Mouse (Mus musculus) heart, adult 2 months (tissue): Measurements from ENCODE around the gene Col1a1. TPM values are rescaled to one million over a fixed set of nuclear protein-coding genes. Genes with fewer than 3 reads are reported as not detected.

Experiments
- DNase-seq, 2 experiments: peaks; one replicate each; pipeline ENCODE4 v3.0.0; 2021
- H3K27ac ChIP-seq: fragments of 200-600 bp; 2 replicates; pipeline ENCODE4 v1.8.1; 2022
- H3K27me3 ChIP-seq: fragments of 200-500 bp; 2 replicates; pipeline ENCODE4 v1.6.1; 2012; ENCODE audit warnings: mild to moderate bottlenecking, low read length, inconsistent platforms, mixed read lengths; ENCODE audit not compliant: control insufficient read depth, insufficient read depth
- H3K36me3 ChIP-seq: fragments of 200-500 bp; 2 replicates; pipeline ENCODE4 v1.6.1; 2012; ENCODE audit warnings: low read length, inconsistent platforms; ENCODE audit not compliant: control insufficient read depth, insufficient read depth
- H3K4me1 ChIP-seq: fragments of 200-500 bp; 2 replicates; pipeline ENCODE4 v1.6.1; 2011; ENCODE audit warnings: low read length; ENCODE audit not compliant: control insufficient read depth, insufficient read depth
- H3K4me3 ChIP-seq: fragments of 200-600 bp; 2 replicates; pipeline ENCODE4 v1.8.1; 2022
- H3K79me2 ChIP-seq: fragments of 200-500 bp; replicated peaks from 2 replicates; pipeline ENCODE4 v1.6.1; 2012; ENCODE audit warnings: mild to moderate bottlenecking, inconsistent platforms, low read length, moderate library complexity, mixed read lengths; ENCODE audit not compliant: control insufficient read depth, insufficient read depth
- H3K9ac ChIP-seq: fragments of 200-500 bp; 2 replicates; pipeline ENCODE4 v1.6.1; 2012; ENCODE audit warnings: low read depth, mild to moderate bottlenecking, control low read depth, inconsistent platforms, low read length, mixed read lengths
- CTCF ChIP-seq: fragments of 200-600 bp; IDR thresholded peaks from 2 replicates; pipeline ENCODE4 v1.8.1; 2022; ENCODE audit warnings: antibody characterized with exemption, mild to moderate bottlenecking, moderate library complexity
- EP300 ChIP-seq: fragments of 200-500 bp; IDR thresholded peaks from 2 replicates; pipeline ENCODE4 v1.6.1; 2011; ENCODE audit warnings: low read depth, low read length, control low read depth; ENCODE audit not compliant: insufficient read depth
- POLR2A ChIP-seq: fragments of 200-500 bp; IDR thresholded peaks from 2 replicates; pipeline ENCODE4 v1.6.1; 2011; ENCODE audit warnings: mild to moderate bottlenecking, low read depth, low read length, control low read depth; ENCODE audit not compliant: insufficient read depth
- WGBS: fragments of 180-500 bp; shearing (Covaris S2); methylation state at CpG from one replicate; pipeline ENCODE4 v1.1.7; 2018; 5-methylcytosine and 5-hydroxymethylcytosine counted together
- intact Hi-C: fragments of 180-260 bp; cut with DNase I; formaldehyde crosslinking; loops from one replicate; pipeline ENCODE4 v1.15.1; 2025
- long read RNA-seq: library from polyadenylated mRNA; stranded (forward); transcript quantifications from one replicate; pipeline ENCODE4 v2.0.0, GENCODE M21; 2021
- polyA plus RNA-seq: library from polyadenylated mRNA; depleted of rRNA; stranded (reverse); fragments of >200 nt; gene quantifications from 2 replicates; pipeline ENCODE4 v1.2.3, GENCODE M21; 2012; rRNA removed
- total RNA-seq, 2 experiments: library from RNA; stranded (reverse); gene quantifications; 2 replicates each; pipeline ENCODE4 v1.2.3; 2021

Col1a1 gene
- total RNA-seq (10 to 100 TPM; 51.1 to 82.4 TPM), polyA plus RNA-seq (48.7 and 67.7 TPM in 2 replicates)
- long read RNA-seq, full-length matches to known transcripts: 106 of 123 reads
- long read RNA-seq, partial matches to known transcripts: 12 of 123 reads
- long read RNA-seq, other reads (novel, unspliced or antisense): 5 of 123 reads

- Histone ChIP-seq H3K9ac (peak within 1 kb of the TSS; percentile 53; the same call in 1 of the 2 replicates), H3K4me3 (peak within 1 kb of the TSS; percentile 41), H3K79me2 (no peaks in the 10 kb centered on the region), H3K4me1 (peaks cover 3% of the 10 kb centered on the region; the same call in 1 of the 2 replicates), H3K27ac (peak within 1 kb of the TSS; percentile 81), H3K36me3 (no peaks in the 10 kb centered on the region), H3K27me3 (no peaks in the 10 kb centered on the region)
- DNase-seq: peak; percentile 84 to 85
- peak; percentile 87 for TF ChIP-seq POLR2A
- TF ChIP-seq CTCF: no peak
- intact Hi-C loops: loop anchor here (1.0 to 5.0 kb wide), 2 partner anchors 106 to 206 kb away; partner anchors contain the start of gene Pdk2
- 36% methylated on average over 19 of the region's 19 CpGs for WGBS
These were observed at the start of gene Col1a1 for GRCm38 (mm10) chr11:94936045-94936444. Gene Col1a1 (plus strand): TSS chr11:94936224.

GRCm38 (mm10) chr11:94891155-94891554 lies 44.9 kb upstream of the Col1a1 start:
- no peaks in the 10 kb centered on the region for H3K36me3 ChIP-seq
- no peaks in the 10 kb centered on the region for H3K27me3 ChIP-seq
- no peaks in the 10 kb centered on the region for H3K79me2 ChIP-seq
- no peak overlapping the region for H3K4me3 ChIP-seq
- intact Hi-C loops: no loop called here
- TF ChIP-seq CTCF: no peak
- TF ChIP-seq EP300: no peak
- TF ChIP-seq POLR2A: no peak
- WGBS: 63% methylated on average over 6 of the region's 6 CpGs
- no peak for DNase-seq
- no peaks in the 10 kb centered on the region for H3K4me1 ChIP-seq
- H3K27ac ChIP-seq: no peak overlapping the region
- no peak overlapping the region for H3K9ac ChIP-seq

- Histone ChIP-seq H3K36me3 (no peaks in the 10 kb centered on the region), H3K27ac (no peak overlapping the region), H3K4me1 (no peaks in the 10 kb centered on the region), H3K4me3 (no peak overlapping the region), H3K9ac (no peak overlapping the region), H3K27me3 (no peaks in the 10 kb centered on the region), H3K79me2 (no peaks in the 10 kb centered on the region)
- intact Hi-C loops: no loop called here
- TF ChIP-seq CTCF (no peak), POLR2A (no peak), EP300 (no peak)
- 72% methylated on average over 16 of the region's 16 CpGs for WGBS
- no peak for DNase-seq
These were observed 39.2 kb upstream of the Col1a1 start for GRCm38 (mm10) chr11:94896753-94897376.

GRCm38 (mm10) chr11:94901231-94901630 lies 34.8 kb upstream of the Col1a1 start:
- Histone ChIP-seq H3K27me3 (no peaks in the 10 kb centered on the region), H3K79me2 (no peaks in the 10 kb centered on the region), H3K4me3 (no peak overlapping the region), H3K4me1 (no peaks in the 10 kb centered on the region), H3K36me3 (no peaks in the 10 kb centered on the region), H3K9ac (no peak overlapping the region), H3K27ac (no peak overlapping the region)
- WGBS: 27% methylated on average over 2 of the region's 2 CpGs
- no peak for TF ChIP-seq POLR2A
- TF ChIP-seq CTCF: no peak
- TF ChIP-seq EP300: no peak
- no peak for DNase-seq
- intact Hi-C loops: no loop called here

GRCm38 (mm10) chr11:94904306-94904705 lies 31.7 kb upstream of the Col1a1 start:
- Histone ChIP-seq H3K27ac (no peak overlapping the region), H3K9ac (no peak overlapping the region), H3K79me2 (no peaks in the 10 kb centered on the region), H3K4me1 (no peaks in the 10 kb centered on the region), H3K27me3 (no peaks in the 10 kb centered on the region), H3K4me3 (no peak overlapping the region), H3K36me3 (no peaks in the 10 kb centered on the region)
- no peak for DNase-seq
- intact Hi-C loops: no loop called here
- WGBS: 80% methylated on average over 3 of the region's 3 CpGs
- TF ChIP-seq POLR2A (no peak), EP300 (no peak), CTCF (no peak)

GRCm38 (mm10) chr11:94910971-94911370 lies 25.1 kb upstream of the Col1a1 start:
- no peak for DNase-seq
- Histone ChIP-seq H3K4me1 (peaks cover 6% of the 10 kb centered on the region), H3K36me3 (no peaks in the 10 kb centered on the region), H3K4me3 (no peak overlapping the region), H3K9ac (no peak overlapping the region), H3K27me3 (no peaks in the 10 kb centered on the region), H3K27ac (no peak overlapping the region), H3K79me2 (no peaks in the 10 kb centered on the region)
- TF ChIP-seq EP300 (no peak), CTCF (no peak), POLR2A (no peak)
- intact Hi-C loops: no loop called here
- 87% methylated on average over 5 of the region's 5 CpGs for WGBS
